Mouse (Mus musculus): ENCODE data around the gene Thbs3.

Gene Thbs3

DNA sequence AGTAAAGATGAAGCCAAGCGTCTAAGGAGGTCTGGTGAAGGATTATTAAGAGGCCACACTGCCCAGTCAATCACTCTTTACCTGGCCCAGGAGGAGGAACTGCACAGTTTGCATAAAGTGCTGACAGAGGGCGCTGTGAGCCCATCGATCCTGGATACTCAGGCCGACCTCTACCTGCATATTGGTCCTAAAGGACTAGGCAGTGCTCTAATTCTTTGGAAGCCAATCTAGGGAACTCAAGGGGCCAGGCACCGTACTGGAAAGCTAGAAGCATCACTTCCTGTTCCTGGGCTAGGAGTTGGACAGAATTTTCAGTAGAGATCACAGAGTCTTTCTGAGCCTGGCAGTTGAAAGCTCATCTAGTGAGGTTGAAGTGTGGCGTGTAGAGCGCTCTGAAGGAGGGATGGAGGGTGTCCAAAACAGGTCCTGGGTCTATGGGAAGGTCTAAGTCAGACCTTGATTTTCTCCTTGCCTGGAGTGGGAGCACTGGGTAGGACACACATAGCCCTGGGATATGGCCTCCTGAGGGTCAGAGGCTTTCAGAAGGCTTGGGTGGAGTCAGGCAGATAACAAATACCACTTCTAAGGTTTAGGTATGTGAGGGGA lies 35.6 kb downstream of the Thbs3 start:
- DNase-seq (ENCODE audit: low spot score in 2 of 2), result no peak

DNA sequence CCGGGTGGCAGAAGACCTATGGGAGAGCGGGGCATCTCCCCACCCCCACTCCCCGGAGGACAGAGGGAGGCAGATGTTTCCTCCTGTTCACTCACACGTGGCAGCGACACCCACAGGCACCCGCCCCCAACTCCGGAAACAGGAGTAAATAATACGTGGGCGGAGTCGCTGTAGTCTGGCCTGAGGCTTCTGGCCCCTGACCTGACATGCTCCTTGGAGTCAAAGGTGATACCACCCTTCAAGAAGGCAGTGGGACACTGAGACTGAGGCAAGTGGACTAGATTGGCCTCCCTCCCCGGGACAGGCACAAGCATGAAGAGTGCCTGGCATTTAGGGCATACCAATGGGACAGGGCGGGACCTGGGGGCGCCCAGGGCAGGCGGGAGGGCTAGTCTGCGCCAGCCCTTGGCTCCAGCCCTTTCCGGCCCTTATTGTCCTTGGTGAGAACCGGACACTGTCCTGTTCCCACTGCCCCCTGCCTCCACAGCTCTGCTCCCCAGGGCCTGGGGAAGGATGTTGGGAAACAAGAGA lies 36.5 kb downstream of the Thbs3 start:
- DNase-seq (ENCODE audit: low spot score in 2 of 2), result no peak

GRCm38 (mm10) chr3:89254994-89255393 lies 40.0 kb downstream of the Thbs3 start:
- no peak for DNase-seq (ENCODE audit: low spot score in 2 of 2)

DNA sequence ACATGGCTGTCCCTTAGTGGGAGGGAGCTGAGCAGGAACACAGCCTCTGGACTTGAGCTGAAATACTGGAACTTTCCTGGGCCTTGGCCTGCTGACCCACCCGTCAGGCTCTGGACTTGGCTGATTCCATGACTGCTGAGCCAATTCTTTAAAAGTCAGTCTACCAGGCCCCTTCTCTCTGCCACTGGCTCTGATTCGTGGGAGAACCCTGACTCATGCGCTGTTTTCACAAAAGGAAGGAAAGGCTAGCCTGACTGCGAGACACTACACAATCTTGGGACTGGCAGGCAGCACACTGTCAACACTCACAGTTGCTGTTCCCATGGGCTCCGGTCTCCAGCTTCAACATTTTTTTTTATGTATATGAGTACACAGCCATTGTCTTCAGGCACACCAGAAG lies 41.2 kb downstream of the Thbs3 start:
- DNase-seq (ENCODE audit: low spot score in 2 of 2), result no peak

DNA sequence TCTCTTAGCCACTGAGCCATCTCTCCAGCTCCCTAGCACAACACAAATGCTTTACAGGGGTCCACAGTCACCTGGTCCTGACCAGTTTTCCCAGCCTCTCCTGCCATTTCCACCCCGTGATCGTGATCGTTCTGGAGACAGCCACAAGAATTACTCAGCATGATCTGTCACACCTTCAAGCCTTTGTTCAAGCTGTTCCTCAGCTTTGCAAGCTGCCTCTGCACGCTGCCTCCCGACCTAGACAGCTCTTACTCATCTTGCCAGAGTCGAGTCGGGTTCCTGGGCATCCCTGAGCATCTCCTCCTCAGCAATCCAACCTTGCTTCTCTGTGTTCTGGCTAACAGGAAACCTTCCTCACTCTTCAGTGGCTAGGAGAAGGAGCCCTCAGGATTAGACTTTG lies 44.1 kb downstream of the Thbs3 start, which contains the start of gene Dpm3:
Gene Dpm3 (plus strand): TSS at position 283 of the 400 bp plus-strand sequence.
- DNase-seq (ENCODE audit: low spot score in 2 of 2), result no peak

DNA sequence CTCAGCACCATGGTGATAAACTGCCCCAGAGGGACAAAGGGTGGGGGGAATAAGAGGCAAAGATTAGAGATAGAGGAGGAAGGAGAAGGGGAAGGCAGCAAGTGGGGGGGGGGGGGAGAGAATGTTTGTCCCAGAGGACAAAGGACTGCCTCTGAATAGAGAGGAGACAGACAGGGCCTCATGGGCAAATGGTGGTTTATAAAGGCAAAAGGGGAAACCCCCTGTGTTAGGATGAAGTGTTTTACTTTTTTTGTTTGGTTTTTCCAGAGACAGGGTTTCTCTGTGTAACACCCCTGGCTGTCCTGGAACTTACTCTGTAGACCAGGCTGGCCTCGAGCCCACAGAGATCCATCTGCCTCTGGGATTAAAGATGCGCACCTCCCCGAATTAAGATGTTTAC lies 45.2 kb downstream of the Thbs3 start:
- DNase-seq (ENCODE audit: low spot score in 2 of 2), result no peak

GRCm38 (mm10) chr3:89262417-89262816 lies 47.4 kb downstream of the Thbs3 start:
- DNase-seq (ENCODE audit: low spot score in 2 of 2), result no peak

- peak in 1 of 2 experiments; percentile 66 for DNase-seq (ENCODE audit: low spot score in 2 of 2)
Observed at GRCm38 (mm10) chr3:89266439-89266893, 51.5 kb downstream of the Thbs3 start.

- no peak for DNase-seq (ENCODE audit: low spot score in 2 of 2)
Observed at GRCm38 (mm10) chr3:89268916-89269315, 53.9 kb downstream of the Thbs3 start.

DNA sequence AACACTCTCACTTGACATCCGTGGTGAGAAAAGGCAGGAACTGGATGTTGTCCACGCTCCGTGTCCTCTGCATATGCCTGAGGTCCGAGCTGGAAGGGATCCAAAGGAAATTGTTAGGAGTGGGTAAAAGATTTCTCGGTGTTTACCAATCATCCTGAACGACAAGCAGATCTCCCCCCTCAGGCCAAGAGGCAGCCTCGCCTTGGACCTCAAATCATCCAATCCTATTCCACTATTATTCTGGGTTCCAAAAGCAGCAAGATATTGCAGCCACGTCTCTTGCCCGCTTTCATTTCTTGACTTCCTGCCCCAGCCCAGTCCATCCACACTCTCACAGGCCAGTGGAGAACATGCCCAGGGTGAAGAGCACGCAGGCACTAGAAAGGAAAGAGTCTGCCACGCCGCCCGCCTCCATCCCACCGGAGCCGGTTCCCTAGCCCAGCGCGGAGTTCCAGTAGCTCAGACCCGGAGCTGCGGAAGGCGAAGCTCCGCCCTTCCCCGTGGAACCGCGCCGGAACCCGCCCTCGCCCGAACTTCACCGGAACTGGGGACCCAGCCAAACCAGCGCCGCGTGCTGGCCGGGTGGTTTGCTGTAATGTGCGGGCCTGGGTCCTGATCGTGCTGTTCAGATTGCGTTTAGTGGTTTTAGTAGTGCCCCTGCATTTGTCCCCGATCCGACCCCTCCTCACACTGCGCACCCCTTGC lies 55.2 kb downstream of the Thbs3 start, which contains the start of gene Slc50a1:
Gene Slc50a1 (minus strand): TSS at position 520 of the 705 bp plus-strand sequence.
- DNase-seq (ENCODE audit: low spot score in 2 of 2), result peak; percentile 70 to 76

GRCm38 (mm10) chr3:89270891-89271290 lies 55.9 kb downstream of the Thbs3 start:
- DNase-seq (ENCODE audit: low spot score in 2 of 2), result peak in 1 of 2 experiments; percentile 43

DNA sequence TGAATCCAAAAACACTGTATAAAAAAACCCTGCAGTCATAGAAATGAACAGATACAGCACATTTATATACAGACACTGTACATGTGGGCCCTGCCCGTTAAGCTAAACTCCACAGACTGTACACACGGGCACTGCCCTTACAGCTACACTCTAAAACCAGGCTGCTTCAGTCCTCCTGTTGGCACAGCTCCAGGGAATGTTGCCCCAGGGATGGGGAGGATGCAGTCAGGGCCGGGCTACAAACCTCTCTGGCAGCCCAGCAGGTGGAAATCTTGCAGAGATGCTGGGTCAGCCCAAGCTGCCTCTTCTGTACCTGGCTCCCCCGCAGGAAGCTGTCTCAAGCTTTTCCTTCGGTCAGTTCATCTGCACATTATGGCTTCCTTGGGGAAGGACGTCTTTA lies 56.8 kb downstream of the Thbs3 start:
- no peak for DNase-seq (ENCODE audit: low spot score in 2 of 2)

- DNase-seq (ENCODE audit: low spot score in 2 of 2), result no peak
Observed at GRCm38 (mm10) chr3:89276061-89276460, 61.1 kb downstream of the Thbs3 start.
